Mouse (Mus musculus): ENCODE data around the gene Prkcz. TPM values are rescaled to one million over a fixed set of nuclear protein-coding genes. Genes with fewer than 3 reads are reported as not detected.

The Prkcz gene
- polyA plus RNA-seq, 1 experiment from 2014 or later = 13.6 TPM

DNA sequence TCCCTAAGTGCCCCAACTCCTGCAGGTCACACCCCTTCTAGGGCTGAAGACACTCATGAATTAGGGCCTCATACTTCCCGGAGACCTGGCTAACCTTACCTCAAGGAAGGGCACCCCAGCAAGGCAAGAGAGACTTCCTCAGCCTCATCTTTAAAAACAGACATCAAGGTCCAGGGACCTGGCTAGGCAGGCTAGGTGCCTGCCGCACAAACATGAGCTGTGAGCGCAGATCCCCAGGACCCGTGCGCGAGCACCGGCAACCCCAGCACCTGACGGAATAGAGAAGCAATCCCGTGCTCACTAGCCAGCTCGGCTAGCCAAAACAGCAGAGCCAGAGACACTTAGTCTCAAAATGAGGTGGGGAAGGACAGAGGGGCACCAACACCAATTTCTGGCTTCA is 146.4 kb downstream of the Prkcz start:
- no peak for DNase-seq (ENCODE audit: low spot score)
- H3K4me1 ChIP-seq = peaks cover 74% of the 10 kb centered on the region
- no peak overlapping the region for H3K27ac ChIP-seq (replicated peaks)
- no peaks in the 10 kb centered on the region for H3K27me3 ChIP-seq (ENCODE audit: low read depth, poor library complexity, severe bottlenecking)
- H3K9me3 ChIP-seq (replicated peaks) = no peaks in the 10 kb centered on the region
- WGBS = 79% methylated on average over 10 of the region's 10 CpGs
- H3K36me3 ChIP-seq = peaks cover 58% of the 10 kb centered on the region
- no peak overlapping the region for H3K4me3 ChIP-seq

DNA sequence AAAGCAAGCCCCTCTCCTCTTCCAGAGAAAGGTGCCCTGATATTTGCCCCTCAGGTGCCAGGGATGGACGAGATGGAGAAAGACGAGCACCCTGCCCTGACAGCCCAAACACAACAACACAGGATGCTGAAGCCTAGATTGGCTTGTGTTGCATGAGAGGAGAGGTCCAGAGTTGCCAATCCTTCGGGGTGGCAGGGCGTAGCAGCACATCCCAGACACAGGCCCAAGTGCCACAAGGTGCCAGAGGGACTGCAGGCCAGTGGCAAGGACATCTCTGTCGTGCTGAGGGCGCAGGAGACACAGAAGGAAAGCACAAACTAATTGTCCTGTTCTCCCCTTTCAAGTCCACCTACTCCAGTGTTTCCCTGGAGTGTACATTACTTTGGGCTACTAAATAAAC is 147.0 kb downstream of the Prkcz start:
- Histone ChIP-seq H3K4me3 (no peak overlapping the region), H3K9me3 (replicated peaks) (no peaks in the 10 kb centered on the region), H3K4me1 (peaks cover 74% of the 10 kb centered on the region), H3K27ac (replicated peaks) (0 out of 2 replicates have a peak overlapping the region, but pooled peaks have one; percentile 19), H3K36me3 (peaks cover 58% of the 10 kb centered on the region), H3K27me3 (ENCODE audit: low read depth, poor library complexity, severe bottlenecking) (no peaks in the 10 kb centered on the region)
- 86% methylated on average over 6 of the region's 6 CpGs for WGBS
- DNase-seq (ENCODE audit: low spot score) = no peak

DNA sequence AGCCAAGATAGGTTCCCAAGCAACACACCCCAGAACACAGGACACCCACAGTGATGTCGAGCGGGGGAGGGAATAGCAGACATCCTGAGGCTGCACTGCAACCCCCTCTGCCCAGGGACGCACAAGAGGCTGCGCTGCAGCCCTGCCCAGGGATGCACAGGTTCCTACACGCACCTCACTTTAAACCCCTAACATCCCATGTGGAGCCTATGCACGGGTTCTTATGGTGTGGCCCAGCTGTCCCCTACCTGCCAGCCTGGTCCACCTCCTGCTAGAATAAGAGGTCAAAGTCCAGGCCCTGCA is 147.5 kb downstream of the Prkcz start:
- no peak overlapping the region for H3K4me3 ChIP-seq
- no peaks in the 10 kb centered on the region for H3K9me3 ChIP-seq (replicated peaks)
- WGBS = 79% methylated on average over 6 of the region's 6 CpGs
- H3K27ac ChIP-seq (replicated peaks) = 0 out of 2 replicates have a peak overlapping the region, but pooled peaks have one; percentile 19
- peak; percentile 10 for DNase-seq (ENCODE audit: low spot score)
- no peaks in the 10 kb centered on the region for H3K27me3 ChIP-seq (ENCODE audit: low read depth, poor library complexity, severe bottlenecking)
- H3K36me3 ChIP-seq = peaks cover 60% of the 10 kb centered on the region
- H3K4me1 ChIP-seq = peaks cover 74% of the 10 kb centered on the region

DNA sequence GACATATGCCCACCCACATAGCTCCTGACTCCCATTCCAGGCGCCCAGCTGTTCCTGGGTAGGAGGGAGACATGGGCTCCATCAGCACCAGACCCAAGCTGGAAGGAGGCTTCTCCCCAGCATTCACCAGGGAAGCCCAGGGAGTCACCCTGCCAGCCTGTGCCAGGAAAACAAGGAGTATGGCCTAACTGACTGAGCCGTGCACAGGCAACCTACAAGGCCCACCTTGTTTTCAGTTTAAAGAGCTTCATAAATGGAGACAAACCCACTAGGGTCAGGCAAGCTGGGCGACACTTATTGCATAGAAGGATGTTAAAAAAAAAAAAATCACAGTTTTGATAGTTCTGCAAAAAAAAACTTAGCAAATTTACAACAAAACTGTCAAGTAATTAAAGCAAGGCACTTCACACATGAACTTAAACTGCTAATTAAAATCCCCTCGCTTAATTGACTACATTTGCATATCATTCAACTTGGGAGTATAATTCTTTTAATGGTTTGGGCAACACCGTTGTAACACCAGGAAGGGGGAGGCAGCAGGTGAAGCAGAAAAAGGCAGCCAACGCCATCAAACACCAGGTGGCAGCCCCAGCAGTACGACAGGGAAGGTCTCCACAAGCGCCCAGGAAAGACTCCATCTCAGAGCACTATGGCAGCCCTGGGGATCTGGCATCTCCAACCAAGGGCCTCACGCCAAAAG is 148.0 kb downstream of the Prkcz start:
- Histone ChIP-seq H3K27me3 (ENCODE audit: low read depth, poor library complexity, severe bottlenecking) (no peaks in the 10 kb centered on the region), H3K4me1 (peaks cover 74% of the 10 kb centered on the region), H3K36me3 (peaks cover 55% of the 10 kb centered on the region), H3K27ac (replicated peaks) (no peak overlapping the region), H3K4me3 (no peak overlapping the region), H3K9me3 (replicated peaks) (no peaks in the 10 kb centered on the region)
- DNase-seq (ENCODE audit: low spot score) = no peak
- 78% methylated on average over 9 of the region's 9 CpGs for WGBS

Other genes with a start within 250 kb of the Prkcz start
- 8.9 and 10.1 TPM in 2 replicates for gene Ski, start 138.8 kb downstream of the Prkcz start, polyA plus RNA-seq (2016; fragmentation: Nextera tagmentation; extraction: Ambion mirVana)
- 118 and 120 TPM in 2 replicates for gene Faap20, start 111.6 kb downstream of the Prkcz start, polyA plus RNA-seq (2016; fragmentation: Nextera tagmentation; extraction: Ambion mirVana)
- not detected in 2 replicates for gene Gabrd, start 36.8 kb upstream of the Prkcz start, polyA plus RNA-seq (2016; fragmentation: Nextera tagmentation; extraction: Ambion mirVana)
- gene Cfap74, start 47.8 kb upstream of the Prkcz start, polyA plus RNA-seq (2016; fragmentation: Nextera tagmentation; extraction: Ambion mirVana) = 7.8 and 8.9 TPM in 2 replicates
- 0.14 TPM in 1 of 2 replicates, not detected in the other for gene Tmem52, start 107.8 kb upstream of the Prkcz start, polyA plus RNA-seq (2016; fragmentation: Nextera tagmentation; extraction: Ambion mirVana)
- 630 and 714 TPM in 2 replicates for gene Gnb1, start 130.0 kb upstream of the Prkcz start, polyA plus RNA-seq (2016; fragmentation: Nextera tagmentation; extraction: Ambion mirVana)
- 105 and 110 TPM in 2 replicates for gene Nadk, start 201.0 kb upstream of the Prkcz start, polyA plus RNA-seq (2016; fragmentation: Nextera tagmentation; extraction: Ambion mirVana)
- 11.9 and 13.4 TPM in 2 replicates for gene Slc35e2, start 240.1 kb upstream of the Prkcz start, polyA plus RNA-seq (2016; fragmentation: Nextera tagmentation; extraction: Ambion mirVana)